Mouse (Mus musculus) liver, embryonic 14.5 days (tissue): ENCODE results near the gene Snu13.

ENCODE experiments used
- CTCF ChIP-seq: IDR thresholded peaks from 2 replicates; pipeline ENCODE4 v1.5.1; 2016; ENCODE audit warnings: antibody characterized with exemption, low read depth, control low read depth
- EP300 ChIP-seq: IDR thresholded peaks from 2 replicates; pipeline ENCODE4 v1.6.1; 2016; ENCODE audit warnings: antibody characterized with exemption, low read depth

GRCm38 (mm10) chr15:82011947-82012346, 35.5 kb downstream of the Snu13 start:
- TF ChIP-seq CTCF (no peak), EP300 (no peak)
